Mouse (Mus musculus) liver, adult 2 months (tissue): Measurements from ENCODE around the gene Pcbp2. TPM values are rescaled to one million over a fixed set of nuclear protein-coding genes. Genes with fewer than 3 reads are reported as not detected.

Source experiments
- DNase-seq: peaks from one replicate; pipeline ENCODE4 v3.0.0-alpha.2; 2011; ENCODE audit warnings: low read depth, low spot score; ENCODE audit errors: extremely low read depth
- H3K27ac ChIP-seq: fragments of 200-500 bp; replicated peaks from 2 replicates; pipeline ENCODE4 v1.5.1; 2012; ENCODE audit warnings: low read depth, mild to moderate bottlenecking, control low read depth, inconsistent platforms, low read length; ENCODE audit not compliant: insufficient read depth
- H3K27me3 ChIP-seq: fragments of 200-500 bp; 2 replicates; pipeline ENCODE4 v1.6.1; 2012; ENCODE audit warnings: mild to moderate bottlenecking, moderate library complexity, low read length, inconsistent platforms; ENCODE audit not compliant: control insufficient read depth, insufficient read depth
- H3K36me3 ChIP-seq: fragments of 200-500 bp; 2 replicates; pipeline ENCODE4 v1.6.1; 2012; ENCODE audit warnings: low read length, inconsistent platforms; ENCODE audit not compliant: control insufficient read depth, insufficient read depth
- H3K4me1 ChIP-seq: fragments of 200-500 bp; 2 replicates; pipeline ENCODE4 v1.6.1; 2011; ENCODE audit warnings: low read length; ENCODE audit not compliant: control insufficient read depth, insufficient read depth
- H3K4me3 ChIP-seq: fragments of 200-500 bp; 2 replicates; pipeline ENCODE4 v1.5.1; 2011; ENCODE audit warnings: low read depth, mild to moderate bottlenecking, control low read depth, low read length, moderate library complexity; ENCODE audit not compliant: insufficient read depth
- H3K79me2 ChIP-seq: fragments of 200-500 bp; 2 replicates; pipeline ENCODE4 v1.6.1; 2012; ENCODE audit warnings: inconsistent platforms, mild to moderate bottlenecking, low read length, moderate library complexity; ENCODE audit not compliant: control insufficient read depth, insufficient read depth
- H3K9ac ChIP-seq: fragments of 200-500 bp; 2 replicates; pipeline ENCODE4 v1.6.1; 2012; ENCODE audit warnings: low read depth, mild to moderate bottlenecking, control low read depth, inconsistent platforms, low read length
- CTCF ChIP-seq: fragments of 200-500 bp; IDR thresholded peaks from 2 replicates; pipeline ENCODE4 v1.5.1; 2011; ENCODE audit warnings: low read depth, low read length, control low read depth
- POLR2A ChIP-seq: fragments of 200-500 bp; IDR thresholded peaks from 2 replicates; pipeline ENCODE4 v1.6.1; 2011; ENCODE audit warnings: low read length, control low read depth; ENCODE audit not compliant: insufficient read depth; ENCODE audit errors: extremely low read depth
- WGBS: fragments of 180-500 bp; shearing (Covaris S2); methylation state at CpG from one replicate; pipeline ENCODE4 v1.1.7; 2018; 5-methylcytosine and 5-hydroxymethylcytosine counted together
- polyA plus RNA-seq: library from polyadenylated mRNA; depleted of rRNA; stranded (reverse); fragments of >200 nt; gene quantifications from 2 replicates; pipeline ENCODE4 v1.2.3, GENCODE M21; 2012
- total RNA-seq: library from RNA; depleted of rRNA; stranded (reverse); fragments of >200 nt; gene quantifications from 2 replicates; pipeline ENCODE4 v1.2.3, GENCODE M21; 2014

Gene Pcbp2
- total and polyA plus RNA-seq, 2 experiments: 112 to 261 TPM

GRCm38 (mm10) chr15:102517976-102518858, 47.9 kb downstream of the Pcbp2 start, which contains the start of gene Tarbp2:
Gene Tarbp2, plus strand, starts transcription at chr15:102518192.
- TF ChIP-seq CTCF (no peak), POLR2A (peak; percentile 15; the same call in 1 of the 2 replicates)
- peak within 1 kb of the TSS; percentile 95 for H3K27ac ChIP-seq
- under 1% methylated on average over 60 of the region's 60 CpGs for WGBS

GRCm38 (mm10) chr15:102518859-102519201, 48.5 kb downstream of the Pcbp2 start:
- Histone ChIP-seq H3K36me3 (peaks cover 2% of the 10 kb centered on the region; the same call in 1 of the 2 replicates), H3K27me3 (no peaks in the 10 kb centered on the region), H3K9ac (peak overlapping the region; percentile 70), H3K79me2 (no peaks in the 10 kb centered on the region), H3K4me1 (peaks cover 3% of the 10 kb centered on the region; the same call in 1 of the 2 replicates), H3K4me3 (peak overlapping the region; percentile 81), H3K27ac (peak overlapping the region; percentile 22)
- DNase-seq: no peak
- WGBS: 7% methylated on average over 9 of the region's 9 CpGs
- TF ChIP-seq POLR2A: no peak
- no peak for TF ChIP-seq CTCF

More at GRCm38 (mm10) chr15:102517976-102518858, 47.9 kb downstream of the Pcbp2 start, which contains the start of gene Tarbp2:
- Histone ChIP-seq H3K27me3 (no peaks in the 10 kb centered on the region), H3K4me3 (peak within 1 kb of the TSS; percentile 81), H3K36me3 (no peaks in the 10 kb centered on the region; the same call in 1 of the 2 replicates), H3K79me2 (no peaks in the 10 kb centered on the region), H3K9ac (peak within 1 kb of the TSS; percentile 94), H3K4me1 (peaks cover 3% of the 10 kb centered on the region; the same call in 1 of the 2 replicates)
- peak; percentile 100 for DNase-seq

- Histone ChIP-seq H3K36me3 (peaks cover 2% of the 10 kb centered on the region; the same call in 1 of the 2 replicates), H3K4me1 (peaks cover 3% of the 10 kb centered on the region; the same call in 1 of the 2 replicates), H3K27ac (no peak overlapping the region), H3K9ac (peak overlapping the region; percentile 28), H3K27me3 (no peaks in the 10 kb centered on the region), H3K4me3 (peak overlapping the region; percentile 81; the same call in 1 of the 2 replicates), H3K79me2 (no peaks in the 10 kb centered on the region)
- no peak for TF ChIP-seq CTCF
- TF ChIP-seq POLR2A: no peak
- WGBS: 38% methylated on average over 17 of the region's 17 CpGs
- no peak for DNase-seq
Observed at GRCm38 (mm10) chr15:102519211-102520141, 49.1 kb downstream of the Pcbp2 start.

DNA sequence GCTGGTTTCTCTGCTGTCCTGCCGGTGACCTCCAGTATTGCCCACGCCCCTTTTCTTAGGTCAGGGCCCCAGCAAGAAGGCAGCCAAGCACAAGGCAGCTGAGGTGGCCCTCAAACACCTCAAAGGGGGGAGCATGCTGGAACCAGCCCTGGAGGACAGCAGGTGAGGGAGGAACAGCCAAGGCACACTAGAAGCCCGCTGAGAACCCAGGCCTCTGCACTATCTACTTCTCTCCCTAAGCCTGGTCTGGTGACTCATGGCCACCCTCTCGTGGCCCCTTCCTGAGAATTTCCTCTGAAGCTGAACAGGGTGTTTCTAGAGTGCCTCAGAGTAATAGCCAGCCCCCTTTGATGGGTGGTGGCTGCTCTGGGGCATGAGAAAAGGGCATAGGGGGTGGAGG, 50.1 kb downstream of the Pcbp2 start:
- H3K9ac ChIP-seq: no peak overlapping the region
- H3K4me1 ChIP-seq: peaks cover 3% of the 10 kb centered on the region; the same call in 1 of the 2 replicates
- H3K27ac ChIP-seq: no peak overlapping the region
- 81% methylated on average over 4 of the region's 4 CpGs for WGBS
- peaks cover 2% of the 10 kb centered on the region; the same call in 1 of the 2 replicates for H3K36me3 ChIP-seq
- no peak for TF ChIP-seq CTCF
- no peak for TF ChIP-seq POLR2A
- H3K4me3 ChIP-seq: no peak overlapping the region
- no peaks in the 10 kb centered on the region for H3K79me2 ChIP-seq
- DNase-seq: no peak
- H3K27me3 ChIP-seq: no peaks in the 10 kb centered on the region

- 89% methylated on average over 4 of the region's 4 CpGs for WGBS
- H3K4me3 ChIP-seq: no peak overlapping the region
- peaks cover 3% of the 10 kb centered on the region; the same call in 1 of the 2 replicates for H3K4me1 ChIP-seq
- H3K9ac ChIP-seq: no peak overlapping the region
- H3K27me3 ChIP-seq: no peaks in the 10 kb centered on the region
- H3K36me3 ChIP-seq: peaks cover 5% of the 10 kb centered on the region; the same call in 1 of the 2 replicates
- no peaks in the 10 kb centered on the region for H3K79me2 ChIP-seq
- H3K27ac ChIP-seq: no peak overlapping the region
- TF ChIP-seq POLR2A (no peak), CTCF (no peak)
- DNase-seq: no peak
Observed at GRCm38 (mm10) chr15:102521480-102521879, 51.1 kb downstream of the Pcbp2 start.
